Mouse (Mus musculus): ENCODE data around the gene Gm17606. TPM values are rescaled to one million over a fixed set of nuclear protein-coding genes. Genes with fewer than 3 reads are reported as not detected.

Gene Gm17606
- total and polyA plus RNA-seq, 3 experiments = 2.5 TPM; not detected in 2

- Histone ChIP-seq H3K9me3 (replicated peaks; ENCODE audit: low read length) (peaks cover 6% of the 10 kb centered on the region), H3K27ac (ENCODE audit: insufficient read depth, low read depth) (no peak overlapping the region), H3K4me3 (replicated peaks in 1 of 3; ENCODE audit: low read depth in 2 of 3, low read length in 2 of 3, poor library complexity in 1 of 3) (no peak overlapping the region), H3K9ac (ENCODE audit: insufficient read depth, low read depth) (no peak overlapping the region), H3K27me3 (replicated peaks) (no peaks in the 10 kb centered on the region), H3K4me1 (ENCODE audit: control insufficient read depth in 1 of 2, insufficient read depth in 2 of 2) (no peaks in the 10 kb centered on the region), H3K79me2 (replicated peaks; ENCODE audit: control insufficient read depth, extremely low read depth, insufficient read depth, poor library complexity, severe bottlenecking) (no peaks in the 10 kb centered on the region), H3K4me2 (ENCODE audit: insufficient read depth, low read depth, poor library complexity, severe bottlenecking) (no peak overlapping the region), H3K36me3 (replicated peaks in 1 of 2; ENCODE audit: control insufficient read depth in 1 of 2, insufficient read depth in 1 of 2, low read length in 1 of 2) (peaks cover 0 to 14% of the 10 kb centered on the region in 2 experiments)
- in situ Hi-C loops (cut with MboI; ENCODE audit: low pct_ligation_motif_present, low pct_unique_long_range_greater_than_20kb, low sequenced_read_pairs) = loop anchor here (5.0 kb wide), 1 partner anchor 43 kb away; no protein-coding TSS in a partner anchor
- TF ChIP-seq MAZ (IDR thresholded peaks at IDR 0.05; ENCODE audit: low read depth, low read length) (no peak), CTCF (conservative IDR thresholded peaks at IDR 0.05 in 1 of 2, IDR thresholded peaks at IDR 0.05 in 1 of 2; ENCODE audit: low read depth in 2 of 2, low read length in 2 of 2) (peak; percentile 22 to 32; a peak in 2 of 4 replicates)
- dilution Hi-C loops (cut with MboI; ENCODE audit: extremely low pct_ligation_motif_present, extremely low pct_unique_long_range_greater_than_20kb, low sequenced_read_pairs) = no loop called here
- no peak for DNase-seq (ENCODE audit: extremely low read depth)
Measured at GRCm38 (mm10) chr14:54594055-54594454, 46.7 kb upstream of the Gm17606 start.

GRCm38 (mm10) chr14:54594631-54595414, 45.9 kb upstream of the Gm17606 start:
- no peak overlapping the region for H3K9ac ChIP-seq (ENCODE audit: insufficient read depth, low read depth)
- no peak for TF ChIP-seq UBTF (IDR thresholded peaks at IDR 0.05; ENCODE audit: low read depth, low read length)
- TF ChIP-seq IRF4 (IDR thresholded peaks at IDR 0.05; ENCODE audit: low read depth, low read length) = no peak
- TF ChIP-seq JUN (IDR thresholded peaks at IDR 0.05; ENCODE audit: insufficient read depth, low read depth, low read length) = no peak
- TF ChIP-seq POLR2AphosphoS2 (IDR thresholded peaks at IDR 0.05; ENCODE audit: low read depth, low read length) = no peak
- TF ChIP-seq NRF1 (IDR thresholded peaks at IDR 0.05; ENCODE audit: low read depth, low read length) = no peak
- no peak for TF ChIP-seq EP300 (IDR thresholded peaks at IDR 0.05; ENCODE audit: low read length)
- no peak for TF ChIP-seq TCF12 (IDR thresholded peaks at IDR 0.05; ENCODE audit: low read depth, low read length)
- TF ChIP-seq GABPA (IDR thresholded peaks at IDR 0.05; ENCODE audit: insufficient replicate concordance, low read depth, low read length) = no peak
- no peak overlapping the region for H3K4me3 ChIP-seq (replicated peaks in 1 of 3; ENCODE audit: low read depth in 2 of 3, low read length in 2 of 3, poor library complexity in 1 of 3)
- dilution Hi-C loops (cut with MboI; ENCODE audit: extremely low pct_ligation_motif_present, extremely low pct_unique_long_range_greater_than_20kb, low sequenced_read_pairs) = no loop called here
- H3K27me3 ChIP-seq (replicated peaks) = no peaks in the 10 kb centered on the region
- H3K4me2 ChIP-seq (ENCODE audit: insufficient read depth, low read depth, poor library complexity, severe bottlenecking) = no peak overlapping the region
- in situ Hi-C loops (cut with MboI; ENCODE audit: low pct_ligation_motif_present, low pct_unique_long_range_greater_than_20kb, low sequenced_read_pairs) = loop anchor here (5.0 kb wide), 1 partner anchor 42 kb away; no protein-coding TSS in a partner anchor
- H3K4me1 ChIP-seq (ENCODE audit: control insufficient read depth in 1 of 2, insufficient read depth in 2 of 2) = no peaks in the 10 kb centered on the region
- peaks cover 0 to 14% of the 10 kb centered on the region in 2 experiments for H3K36me3 ChIP-seq (replicated peaks in 1 of 2; ENCODE audit: control insufficient read depth in 1 of 2, insufficient read depth in 1 of 2, low read length in 1 of 2)
- DNase-seq (ENCODE audit: extremely low read depth) = no peak
- peaks cover 6% of the 10 kb centered on the region for H3K9me3 ChIP-seq (replicated peaks; ENCODE audit: low read length)
- H3K27ac ChIP-seq (ENCODE audit: insufficient read depth, low read depth) = no peak overlapping the region
- H3K79me2 ChIP-seq (replicated peaks; ENCODE audit: control insufficient read depth, extremely low read depth, insufficient read depth, poor library complexity, severe bottlenecking) = no peaks in the 10 kb centered on the region

GRCm38 (mm10) chr14:54597084-54597483, 43.7 kb upstream of the Gm17606 start:
- in situ Hi-C loops (cut with MboI; ENCODE audit: low pct_ligation_motif_present, low pct_unique_long_range_greater_than_20kb, low sequenced_read_pairs) = no loop called here
- Histone ChIP-seq H3K4me3 (replicated peaks in 1 of 3; ENCODE audit: low read depth in 2 of 3, low read length in 2 of 3, poor library complexity in 1 of 3) (no peak overlapping the region), H3K27ac (ENCODE audit: insufficient read depth, low read depth) (no peak overlapping the region), H3K9me3 (replicated peaks; ENCODE audit: low read length) (peaks cover 6% of the 10 kb centered on the region), H3K36me3 (replicated peaks in 1 of 2; ENCODE audit: control insufficient read depth in 1 of 2, insufficient read depth in 1 of 2, low read length in 1 of 2) (peaks cover 0 to 14% of the 10 kb centered on the region in 2 experiments), H3K4me2 (ENCODE audit: insufficient read depth, low read depth, poor library complexity, severe bottlenecking) (no peak overlapping the region), H3K27me3 (replicated peaks) (no peaks in the 10 kb centered on the region), H3K9ac (ENCODE audit: insufficient read depth, low read depth) (no peak overlapping the region), H3K79me2 (replicated peaks; ENCODE audit: control insufficient read depth, extremely low read depth, insufficient read depth, poor library complexity, severe bottlenecking) (no peaks in the 10 kb centered on the region), H3K4me1 (ENCODE audit: control insufficient read depth in 1 of 2, insufficient read depth in 2 of 2) (peaks cover 0 to under 1% of the 10 kb centered on the region in 2 experiments; a peak in 1 of 4 replicates)
- TF ChIP-seq MAZ (IDR thresholded peaks at IDR 0.05; ENCODE audit: low read depth, low read length) = no peak
- peak; percentile 61 to 70 for TF ChIP-seq CTCF (conservative IDR thresholded peaks at IDR 0.05 in 1 of 2, IDR thresholded peaks at IDR 0.05 in 1 of 2; ENCODE audit: low read depth in 2 of 2, low read length in 2 of 2)
- no peak for TF ChIP-seq USF2 (conservative IDR thresholded peaks at IDR 0.05; ENCODE audit: low read depth, low read length)
- no peak for TF ChIP-seq TCF12 (IDR thresholded peaks at IDR 0.05; ENCODE audit: low read depth, low read length)
- TF ChIP-seq RAD21 (IDR thresholded peaks at IDR 0.05; ENCODE audit: low read depth, low read length) = peak; percentile 55
- peak; percentile 49 for TF ChIP-seq SMC3 (IDR thresholded peaks at IDR 0.05; ENCODE audit: low read depth, low read length)
- TF ChIP-seq KAT2A (IDR thresholded peaks at IDR 0.05; ENCODE audit: insufficient replicate concordance, low read length) = no peak
- no peak for TF ChIP-seq USF1 (IDR thresholded peaks at IDR 0.05; ENCODE audit: low read depth, low read length)
- DNase-seq (ENCODE audit: extremely low read depth) = peak; percentile 38
- dilution Hi-C loops (cut with MboI; ENCODE audit: extremely low pct_ligation_motif_present, extremely low pct_unique_long_range_greater_than_20kb, low sequenced_read_pairs) = no loop called here

All from CH12.LX (cell line).